Mouse (Mus musculus) embryo, embryonic 10.5 days (tissue): ENCODE measurements around the gene Rnf135.
A peak's percentile ranks its signal among the peaks of the same experiment; 100 is the strongest.
"Not testable (repeated sequence)": the region's sequence is repeated elsewhere in the genome, so short reads cannot be mapped to it uniquely, and the experiment has no call there.

Experiments used
- DNase-seq: peaks from one replicate; pipeline ENCODE4 v3.0.0-alpha.2; 2015; ENCODE audit warnings: low spot score

Gene Rnf135

DNA sequence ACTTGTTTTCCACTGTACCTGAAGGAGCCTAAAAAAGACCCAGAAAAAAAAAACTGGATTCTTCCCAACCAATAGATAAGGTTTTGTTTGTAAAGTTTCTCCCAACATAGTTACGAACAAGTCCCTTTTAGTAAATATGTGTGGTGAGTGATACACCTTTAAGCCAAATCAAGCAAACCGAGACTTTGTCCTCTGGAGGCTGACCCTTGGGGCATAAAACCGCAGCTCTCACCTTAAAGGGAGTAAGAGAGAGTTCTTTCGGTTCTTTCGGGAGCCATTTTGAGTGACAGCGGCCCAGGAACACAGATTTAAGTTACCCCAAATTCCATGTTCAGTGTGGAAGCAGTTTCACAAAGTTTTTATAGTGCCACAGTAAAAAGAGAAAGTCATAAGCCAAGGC is 18.6 kb downstream of the Rnf135 start:
- DNase-seq, result no peak

DNA sequence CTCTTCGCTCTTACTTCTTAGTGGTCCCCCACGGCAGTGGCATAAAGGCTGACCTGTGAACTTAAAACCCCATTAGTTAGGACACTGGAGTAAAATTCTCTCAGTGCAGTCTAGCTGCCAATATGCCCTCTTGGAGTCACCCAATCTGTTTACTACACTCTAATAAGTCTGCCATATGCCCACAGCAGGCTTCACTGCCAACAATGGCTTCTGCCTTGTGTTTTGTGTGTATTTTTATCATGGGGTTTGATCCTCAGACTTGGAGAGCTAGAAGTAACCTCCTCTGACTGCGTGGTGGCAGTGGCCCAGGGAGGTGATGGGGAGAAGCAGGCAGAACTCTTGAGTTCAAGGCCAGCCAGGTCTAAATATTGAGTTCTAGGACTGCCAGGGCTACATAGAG is 20.4 kb downstream of the Rnf135 start:
- no peak for DNase-seq

DNA sequence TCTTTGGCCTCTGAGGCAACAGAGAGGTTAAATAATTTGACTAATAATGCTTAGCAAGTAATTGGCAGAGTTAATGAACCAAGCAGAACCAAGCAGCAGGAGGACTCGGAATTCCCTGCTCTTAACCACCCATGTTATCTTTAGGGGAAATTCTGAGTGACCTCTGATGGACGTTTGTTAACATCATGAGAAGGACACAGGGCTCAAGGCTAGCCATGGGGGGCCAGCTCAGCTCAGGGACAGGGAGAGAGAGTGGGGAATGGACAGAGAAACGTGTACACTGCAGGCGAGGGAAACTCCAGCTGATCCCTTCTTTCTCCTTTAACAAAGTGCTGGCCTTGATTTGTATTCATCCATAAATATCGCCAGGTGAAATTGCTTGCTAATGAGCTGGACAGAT is 21.3 kb downstream of the Rnf135 start:
- DNase-seq, result no peak

DNA sequence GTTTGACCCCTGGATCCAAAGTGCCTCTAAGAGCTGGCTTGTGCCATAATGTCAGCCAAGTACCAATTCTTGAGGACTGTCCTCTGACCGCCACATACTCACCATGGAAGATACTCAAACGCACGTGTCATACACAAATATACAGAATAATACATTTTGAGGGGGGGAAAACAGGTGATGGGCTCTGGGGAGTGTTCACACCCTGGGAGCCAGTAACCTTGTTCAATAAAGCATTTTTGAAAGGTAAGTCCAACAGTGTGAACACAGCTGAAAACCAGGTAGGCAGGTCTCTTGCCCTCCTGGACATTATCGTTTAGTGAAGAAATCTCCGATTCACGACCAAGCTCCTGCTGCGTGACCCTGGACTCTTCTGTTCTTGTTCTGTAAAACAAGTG is 24.8 kb downstream of the Rnf135 start:
- no peak for DNase-seq

DNA sequence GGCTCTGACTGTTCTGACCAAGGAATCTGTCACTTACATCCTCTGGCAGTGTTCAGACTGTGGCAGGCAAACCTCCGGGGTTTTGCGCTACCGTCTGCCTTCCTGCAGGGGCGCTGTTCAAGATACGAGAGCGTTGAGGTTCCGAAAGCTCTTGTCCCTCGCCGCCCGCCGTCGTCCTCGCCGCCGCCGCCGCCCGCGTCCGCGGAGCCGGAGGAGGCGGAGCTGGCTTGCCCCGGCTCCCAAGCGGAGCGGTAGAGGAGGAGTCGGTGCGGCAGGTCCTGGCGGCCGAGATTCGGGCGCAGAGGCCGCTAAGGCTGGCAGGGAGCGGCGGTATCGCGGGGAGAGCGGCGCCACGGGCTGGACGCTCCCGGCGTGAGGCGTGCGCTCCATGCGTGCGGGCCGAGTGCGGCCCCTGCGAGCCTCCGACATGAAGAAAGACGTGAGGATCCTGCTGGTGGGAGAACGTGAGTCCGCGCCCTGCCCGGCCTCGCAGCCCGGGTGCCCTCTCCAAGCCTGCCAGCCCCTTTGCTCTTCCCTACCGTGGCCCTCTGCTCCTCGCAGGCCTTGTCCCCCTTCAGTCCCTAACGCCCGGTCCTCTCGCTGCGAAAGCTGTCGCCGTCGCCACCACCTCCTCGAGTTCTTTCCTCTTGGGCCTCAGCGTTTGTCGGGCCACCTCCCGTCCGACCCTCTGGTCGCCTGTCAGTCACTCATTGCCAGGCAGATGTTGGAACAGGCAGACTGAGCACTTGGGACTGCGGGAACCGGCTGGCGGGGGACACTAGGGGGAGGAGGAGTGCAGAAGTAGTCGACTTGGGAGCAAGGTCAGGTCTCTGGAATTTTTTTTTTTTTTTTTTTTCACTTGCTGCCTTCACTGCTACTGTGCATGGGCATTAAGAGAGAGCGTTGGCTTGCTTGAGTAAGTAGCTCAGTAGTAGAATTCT is 25.5 kb downstream of the Rnf135 start, which contains the start of gene Rhot1:
TSS of gene Rhot1 (plus strand) at position 160 of the 941 bp plus-strand sequence.
- DNase-seq, result peak; percentile 97

DNA sequence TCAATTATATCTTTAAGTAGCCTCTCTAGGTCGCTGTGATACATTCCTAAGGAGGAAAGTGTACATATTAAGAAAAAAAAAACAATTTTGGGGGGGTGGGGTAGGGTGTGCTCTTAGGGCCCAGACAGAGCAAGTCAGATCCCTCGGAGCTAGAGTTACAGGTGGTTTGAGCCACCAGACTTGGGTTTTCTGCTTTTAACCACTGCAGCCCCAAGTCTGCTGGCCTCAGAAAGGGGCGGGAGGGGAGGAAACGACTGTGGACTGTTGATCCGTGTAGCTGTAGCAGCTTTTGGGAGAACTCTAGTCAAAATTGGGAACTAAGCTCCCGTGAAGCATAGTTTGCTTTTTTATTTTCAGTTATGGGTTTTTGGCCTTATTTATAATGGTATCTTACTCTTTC is 26.7 kb downstream of the Rnf135 start:
- no peak for DNase-seq

DNA sequence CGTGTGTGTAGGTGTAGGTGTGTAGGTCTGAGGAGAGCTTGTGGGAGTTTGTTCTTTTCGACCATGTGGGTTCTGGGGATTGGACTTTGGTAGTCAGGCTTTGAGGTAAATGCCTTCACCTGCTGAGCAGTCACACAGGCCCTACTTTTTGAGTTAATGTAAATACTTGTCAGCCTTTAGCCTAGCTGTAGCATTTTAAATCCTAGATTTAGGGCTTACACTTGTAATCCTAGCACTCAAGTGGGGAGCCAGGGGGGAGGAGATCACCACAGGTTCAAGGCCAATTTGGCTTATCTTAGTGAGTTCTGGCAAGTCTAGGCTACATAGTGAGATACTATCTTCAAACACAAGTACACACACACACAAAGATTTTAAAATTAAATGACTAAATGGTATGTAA is 28.6 kb downstream of the Rnf135 start:
- DNase-seq, result no peak

DNA sequence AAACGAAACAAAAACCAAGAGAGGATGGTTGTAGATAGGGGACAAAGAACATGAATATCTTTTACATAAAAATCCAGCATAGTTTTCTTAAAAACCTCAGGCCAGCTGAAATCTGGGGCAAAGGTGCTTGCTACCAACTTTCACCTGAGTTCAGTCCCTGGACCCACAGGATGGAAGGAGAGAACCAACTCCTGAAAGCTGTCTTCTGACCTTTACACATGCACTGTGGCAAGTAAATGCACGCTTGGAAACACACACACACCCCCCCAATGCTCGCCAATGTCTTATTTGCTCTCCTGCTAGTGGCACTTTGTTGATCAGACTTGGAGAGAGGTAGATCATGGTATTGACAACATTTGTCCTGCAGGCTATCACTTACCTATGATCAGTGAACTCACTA is 31.6 kb downstream of the Rnf135 start:
- no peak for DNase-seq

DNA sequence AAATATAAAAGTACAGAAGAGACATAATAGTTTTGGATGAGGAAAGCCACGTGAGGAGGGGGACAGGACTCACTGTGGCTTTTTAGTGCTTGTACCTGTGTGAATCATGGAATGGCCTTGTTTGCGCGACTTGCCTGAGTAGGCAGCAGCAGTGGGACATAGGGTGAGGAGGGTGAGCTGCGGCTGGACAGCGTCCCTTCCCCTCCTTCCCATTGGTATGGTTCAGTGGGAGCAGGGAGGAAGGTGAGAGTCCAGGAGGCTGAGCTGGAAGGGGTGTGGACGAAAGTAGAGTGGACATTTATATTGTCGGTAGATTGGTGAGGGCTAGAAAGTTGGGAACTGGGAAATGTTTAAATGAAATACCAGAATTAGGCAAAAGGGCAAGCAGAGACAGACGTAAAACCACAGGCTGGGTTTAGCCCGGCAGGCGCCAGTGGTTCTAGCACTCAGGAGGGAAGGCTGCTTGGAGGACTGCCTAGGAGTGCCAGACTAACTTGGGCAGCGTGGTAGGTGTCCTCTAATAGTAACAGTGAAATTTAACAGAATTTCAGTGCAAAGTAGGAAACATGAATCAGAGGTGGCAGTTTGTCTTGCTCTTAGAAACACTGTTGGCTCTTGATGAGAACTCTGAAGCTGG is 35.1 kb downstream of the Rnf135 start:
- no peak for DNase-seq

DNA sequence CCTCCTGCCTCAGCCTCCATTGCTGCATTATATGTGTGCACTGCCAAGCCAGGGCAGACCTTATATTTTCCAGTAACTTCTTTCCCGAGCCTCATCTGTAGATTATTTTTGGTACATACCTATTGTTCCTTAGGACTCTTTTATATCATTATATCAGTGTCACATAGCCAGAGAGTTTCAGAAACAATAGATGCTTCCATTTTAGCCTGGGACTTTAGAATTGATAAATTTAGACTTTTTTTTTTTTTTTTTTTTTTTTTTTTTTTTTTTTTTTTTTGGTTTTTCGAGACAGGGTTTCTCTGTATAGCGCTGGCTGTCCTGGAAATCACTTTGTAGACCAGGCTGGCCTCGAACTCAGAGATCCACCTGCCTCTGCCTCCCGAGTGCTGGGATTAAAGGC is 46.4 kb downstream of the Rnf135 start:
- not testable (repeated sequence) for DNase-seq

DNA sequence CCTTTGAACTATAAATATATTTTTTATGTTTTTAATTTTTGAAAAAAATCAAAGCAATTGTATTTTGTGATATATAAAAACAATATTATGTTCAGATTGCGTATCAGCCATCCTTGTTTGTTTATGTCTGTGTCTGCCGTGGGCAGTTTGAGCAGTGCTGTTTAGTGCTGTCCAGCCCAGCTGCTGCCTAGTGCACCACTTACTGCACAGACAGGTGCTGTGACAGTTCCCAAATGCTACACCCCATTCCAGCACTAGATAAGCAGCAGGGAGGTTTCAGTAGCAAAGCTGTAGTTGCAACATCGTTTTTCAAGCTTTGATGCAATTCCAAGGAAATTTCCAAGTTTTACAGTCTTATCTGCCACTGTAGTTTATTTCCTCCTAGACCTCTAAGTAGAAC is 53.6 kb downstream of the Rnf135 start:
- DNase-seq, result no peak

DNA sequence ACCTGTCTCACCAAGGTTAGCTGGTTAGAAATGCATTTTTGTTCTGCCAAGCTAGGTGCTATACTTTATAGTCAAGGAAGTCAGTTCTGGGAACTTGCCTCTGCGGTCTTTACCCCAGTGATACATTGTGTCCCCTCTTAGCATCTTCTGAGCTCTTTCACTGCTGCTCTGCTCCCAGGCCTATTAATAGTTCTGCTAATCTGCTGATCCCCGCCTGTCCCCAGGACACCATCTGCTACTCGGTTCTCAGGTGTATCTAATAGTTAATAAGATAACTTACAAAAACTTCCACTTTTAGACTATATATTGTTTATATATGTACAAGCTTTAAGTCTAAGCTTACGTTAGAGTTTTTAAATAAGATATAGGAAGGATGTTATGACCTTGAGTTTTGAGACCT is 54.7 kb downstream of the Rnf135 start:
- no peak for DNase-seq

DNA sequence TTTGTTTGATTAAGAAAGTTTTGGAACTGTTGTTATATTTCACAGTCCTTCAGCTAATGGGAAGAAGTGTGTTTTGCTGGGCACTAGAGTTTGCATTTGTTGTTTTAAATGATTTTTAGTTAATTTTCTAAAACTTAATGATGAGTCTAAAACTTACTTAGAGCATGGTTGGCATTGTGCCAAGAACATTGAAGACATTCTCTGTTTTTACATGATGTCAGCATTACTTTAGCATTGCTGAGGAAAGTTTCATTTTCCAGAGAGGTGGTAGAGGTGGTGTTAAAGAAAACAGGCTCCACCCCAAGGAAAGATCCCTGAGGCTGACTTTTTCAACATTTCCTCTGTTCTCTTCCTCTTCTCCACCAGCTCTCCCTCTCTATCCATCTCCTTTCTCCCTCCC is 63.4 kb downstream of the Rnf135 start:
- no peak for DNase-seq

DNA sequence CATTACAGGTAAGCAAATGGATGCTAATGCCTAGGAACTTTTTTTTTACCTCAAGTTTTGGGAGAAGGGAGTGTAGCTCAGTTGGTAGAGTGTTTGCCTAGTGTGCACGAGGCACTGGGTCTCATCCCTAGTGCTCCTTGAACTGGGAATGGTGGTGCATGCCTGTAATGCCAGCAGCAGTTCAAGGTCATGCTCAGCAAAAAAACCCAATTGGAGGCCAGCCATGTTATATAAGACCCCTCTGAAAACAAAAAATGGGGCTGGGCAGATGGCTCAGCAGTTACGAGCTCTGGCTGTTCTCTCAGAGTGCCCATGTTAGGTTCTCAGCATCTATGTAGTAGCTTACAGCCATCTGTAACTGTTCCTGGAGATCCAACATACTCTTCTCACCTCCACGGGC is 64.9 kb downstream of the Rnf135 start:
- no peak for DNase-seq
